Mouse (Mus musculus) myocyte (in vitro differentiated cells): ENCODE results near the gene Psors1c2.

Experiments used
- CEBPB ChIP-seq: IDR thresholded peaks from 2 replicates; pipeline ENCODE4 v1.6.1; 2011; ENCODE audit warnings: mild to moderate bottlenecking, moderate library complexity; ENCODE audit not compliant: poor library complexity, insufficient read depth, severe bottlenecking
- E2F4 ChIP-seq: IDR thresholded peaks from one replicate; pipeline ENCODE4 v1.6.1; 2011; ENCODE audit warnings: mild to moderate bottlenecking, control low read depth, moderate library complexity; ENCODE audit not compliant: insufficient read depth
- MYOD1 ChIP-seq, 3 experiments: IDR thresholded peaks; one replicate each; pipeline ENCODE4 v1.6.1; 2011; ENCODE audit warnings: control low read depth in 2 of 3, low read depth in 2 of 3, mild to moderate bottlenecking in 2 of 3, moderate library complexity in 1 of 3; ENCODE audit not compliant: insufficient read length in 2 of 3, control insufficient read depth in 1 of 3
- MYOG ChIP-seq, 3 experiments: IDR thresholded peaks; one replicate each; pipeline ENCODE4 v1.6.1; 2011; ENCODE audit warnings: control low read depth in 2 of 3, low read depth in 2 of 3, mild to moderate bottlenecking in 2 of 3; ENCODE audit not compliant: insufficient read length in 2 of 3, control insufficient read depth in 1 of 3, insufficient read depth in 1 of 3
- POLR2A ChIP-seq: IDR thresholded peaks from one replicate; pipeline ENCODE4 v1.6.1; 2011; ENCODE audit warnings: low read depth, mild to moderate bottlenecking, control low read depth, moderate library complexity; ENCODE audit not compliant: insufficient read length
- REST ChIP-seq: IDR thresholded peaks from one replicate; pipeline ENCODE4 v1.6.1; 2011; ENCODE audit warnings: mild to moderate bottlenecking, control low read depth, moderate library complexity; ENCODE audit not compliant: insufficient read depth, insufficient read length

- TF ChIP-seq E2F4 (no peak), MYOG (IDR thresholded peaks at IDR 0.05; ENCODE audit: control insufficient read depth in 1 of 3, insufficient read depth in 1 of 3, insufficient read length in 2 of 3, low read depth in 2 of 3) (no peak), POLR2A (no peak), REST (no peak), MYOD1 (IDR thresholded peaks at IDR 0.05; ENCODE audit: control insufficient read depth in 1 of 3, insufficient read length in 2 of 3, low read depth in 2 of 3) (no peak), CEBPB (no peak)
Observed at GRCm38 (mm10) chr17:35582900-35583299, 49.9 kb downstream of the Psors1c2 start.
